Mouse (Mus musculus) thymus, postnatal 0 days (tissue): ENCODE data around the gene Frs3. TPM values are rescaled to one million over a fixed set of nuclear protein-coding genes. Genes with fewer than 3 reads are reported as not detected.

ENCODE experiments used
- DNase-seq: peaks from one replicate; pipeline ENCODE4 v3.0.0-alpha.2; 2015; ENCODE audit warnings: low spot score
- polyA plus RNA-seq: library from polyadenylated mRNA; unstranded; fragments of >200 nt; fragmentation: Nextera tagmentation; extraction: Ambion mirVana; gene quantifications from 2 replicates; pipeline ENCODE4 v1.2.1, GENCODE M21; 2015

Frs3 gene
- polyA plus RNA-seq, 1 experiment from 2014 or later = 1.3 TPM

DNA sequence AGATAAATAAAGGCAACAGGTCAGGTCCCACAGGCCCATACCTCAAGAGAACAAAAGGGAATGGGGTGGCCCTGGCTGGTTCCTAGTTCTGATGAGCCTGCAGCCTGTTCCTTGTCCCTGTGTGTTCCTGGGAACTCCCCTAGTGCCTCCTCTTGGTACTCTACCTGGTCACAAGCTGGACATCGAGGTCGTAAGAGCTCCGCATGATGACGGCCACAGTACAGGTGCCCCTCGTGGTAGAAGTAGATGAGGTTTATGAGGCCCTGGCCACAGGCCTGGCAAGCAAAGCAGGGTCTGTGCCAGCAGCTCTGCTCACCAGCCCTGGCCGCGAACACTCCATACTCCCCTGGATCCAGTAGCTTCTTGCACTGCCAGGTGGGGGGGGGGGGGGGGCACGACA, 1.1 kb downstream of the Frs3 start:
- no peak for DNase-seq

DNA sequence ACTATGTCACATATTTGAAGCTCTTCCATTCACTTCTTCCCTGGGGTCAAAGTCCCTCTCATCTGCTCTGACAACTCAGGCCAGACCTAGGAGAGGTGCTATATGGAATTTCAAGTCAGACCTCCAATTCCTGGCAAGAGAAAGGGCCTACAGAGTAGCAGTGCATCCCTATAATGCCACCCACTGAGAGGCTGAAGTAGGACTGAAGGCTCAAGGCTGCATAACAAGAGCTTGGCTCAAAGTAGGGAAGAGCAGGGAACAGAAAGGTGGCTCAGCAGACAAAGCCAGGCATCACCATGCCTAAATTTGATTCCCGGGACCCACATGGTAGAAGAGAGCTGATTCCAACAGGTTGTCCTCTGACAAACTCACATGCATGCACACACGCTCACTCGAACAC, 2.8 kb downstream of the Frs3 start:
- no peak for DNase-seq

GRCm38 (mm10) chr17:47693671-47694441, 5.0 kb downstream of the Frs3 start:
- no peak for DNase-seq

GRCm38 (mm10) chr17:47694442-47694502, 5.4 kb downstream of the Frs3 start, which contains the start of gene Gm21981:
TSS of gene Gm21981 (minus strand) at chr17:47694455.
- no peak for DNase-seq

DNA sequence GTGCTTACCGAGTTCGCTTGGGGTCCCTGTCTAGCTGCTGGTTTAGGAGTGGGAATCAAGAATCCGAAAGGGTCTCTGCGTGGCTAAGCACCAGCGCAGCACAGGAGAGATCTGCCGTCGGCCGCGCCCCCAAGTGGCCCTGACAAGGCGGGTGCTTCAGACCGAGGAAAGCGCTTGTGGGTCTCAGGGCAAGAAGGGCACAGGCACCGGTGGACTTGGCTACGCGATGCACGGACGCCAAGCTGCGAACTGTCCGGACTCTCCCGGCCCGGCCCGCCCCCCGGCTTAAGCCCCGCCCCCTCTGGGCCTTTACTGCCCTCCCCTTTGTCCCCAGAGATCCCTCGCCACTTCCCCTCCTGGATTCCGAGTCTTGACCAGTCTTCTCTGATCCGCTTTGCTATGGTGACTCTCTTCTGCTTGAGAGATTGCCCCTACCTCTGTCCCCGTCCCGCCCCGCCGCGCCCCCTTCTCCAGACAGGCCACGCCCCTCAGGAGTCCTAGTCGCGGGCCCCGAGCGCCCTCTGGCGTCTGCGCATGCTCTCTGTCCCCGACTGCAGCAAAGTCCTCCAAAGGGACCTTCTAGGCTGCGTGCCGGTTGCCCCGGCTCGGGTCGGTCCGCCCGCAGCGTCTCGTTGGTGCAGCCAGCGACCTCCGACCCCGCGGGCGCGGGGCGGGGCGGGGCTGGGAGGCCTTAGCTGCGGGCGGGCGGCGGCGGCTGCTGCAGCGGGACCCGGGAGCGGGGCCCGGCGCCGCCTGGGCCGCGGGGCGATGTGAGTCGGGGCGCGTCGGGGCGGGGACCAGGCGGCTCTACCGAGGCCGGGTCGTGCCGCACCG, 5.9 kb downstream of the Frs3 start, which contains the start of gene Prickle4:
Gene Prickle4 (minus strand): TSS at position 234 of the 834 bp plus-strand sequence.
- DNase-seq = peak; percentile 95

GRCm38 (mm10) chr17:47695337-47695710, 6.5 kb downstream of the Frs3 start:
- DNase-seq = no peak

DNA sequence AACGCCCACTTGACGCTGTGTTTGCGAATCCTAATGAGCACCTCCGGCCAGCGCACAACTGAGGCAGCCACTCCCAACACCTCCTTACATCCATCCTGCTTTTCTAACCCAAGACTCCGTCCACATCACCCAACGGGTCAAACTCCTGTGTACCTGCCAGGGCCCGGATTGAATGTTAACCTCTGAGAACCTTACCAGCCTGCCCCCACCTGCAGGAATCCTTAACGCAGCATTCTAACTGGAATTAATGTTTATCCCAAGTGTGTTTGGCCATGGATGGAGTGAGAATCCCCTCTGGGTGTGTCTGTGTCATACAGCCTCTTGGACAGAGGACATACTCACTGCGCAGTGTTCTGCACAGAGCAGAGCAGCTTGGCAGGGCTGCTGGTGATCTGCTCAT, 9.3 kb downstream of the Frs3 start:
- no peak for DNase-seq

DNA sequence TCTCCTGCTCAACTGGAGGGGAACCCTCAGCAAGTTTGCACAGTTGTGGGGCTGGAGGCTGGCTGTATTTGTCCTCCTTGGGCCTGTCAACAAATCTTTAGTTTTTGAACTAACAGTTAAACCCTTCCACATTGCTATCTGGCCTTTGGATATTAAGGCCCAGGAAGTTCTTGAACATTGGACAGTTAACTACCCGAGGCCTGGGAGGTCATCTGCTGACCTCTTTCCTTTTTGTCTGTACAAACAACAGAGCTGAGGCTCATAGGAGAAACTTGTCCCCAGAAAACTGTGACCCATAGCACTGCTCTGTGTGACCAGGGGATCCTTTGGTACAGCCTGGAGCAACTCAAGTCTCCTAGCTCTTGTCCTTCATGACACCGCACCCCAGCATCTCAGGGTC, 10.2 kb downstream of the Frs3 start:
- DNase-seq = no peak

DNA sequence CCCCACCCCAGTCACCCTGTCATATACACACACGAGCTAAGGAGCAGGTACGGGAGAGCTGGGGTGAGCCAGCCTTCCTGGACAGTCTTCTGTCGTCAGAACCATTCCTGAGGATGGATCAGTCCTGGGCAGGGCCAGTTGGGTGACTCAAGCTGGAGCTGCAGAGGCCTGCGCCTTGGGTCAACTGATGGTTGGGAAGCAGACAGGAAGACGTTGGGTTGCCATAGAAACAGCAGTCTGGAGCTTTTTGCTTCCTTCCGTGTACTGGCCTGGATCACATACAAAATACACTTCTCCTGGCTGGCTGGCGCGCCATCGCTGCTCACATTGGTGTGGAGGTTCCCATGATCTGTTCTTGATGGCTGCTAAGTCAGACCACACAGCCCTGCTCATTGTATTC, 13.0 kb downstream of the Frs3 start:
- no peak for DNase-seq

DNA sequence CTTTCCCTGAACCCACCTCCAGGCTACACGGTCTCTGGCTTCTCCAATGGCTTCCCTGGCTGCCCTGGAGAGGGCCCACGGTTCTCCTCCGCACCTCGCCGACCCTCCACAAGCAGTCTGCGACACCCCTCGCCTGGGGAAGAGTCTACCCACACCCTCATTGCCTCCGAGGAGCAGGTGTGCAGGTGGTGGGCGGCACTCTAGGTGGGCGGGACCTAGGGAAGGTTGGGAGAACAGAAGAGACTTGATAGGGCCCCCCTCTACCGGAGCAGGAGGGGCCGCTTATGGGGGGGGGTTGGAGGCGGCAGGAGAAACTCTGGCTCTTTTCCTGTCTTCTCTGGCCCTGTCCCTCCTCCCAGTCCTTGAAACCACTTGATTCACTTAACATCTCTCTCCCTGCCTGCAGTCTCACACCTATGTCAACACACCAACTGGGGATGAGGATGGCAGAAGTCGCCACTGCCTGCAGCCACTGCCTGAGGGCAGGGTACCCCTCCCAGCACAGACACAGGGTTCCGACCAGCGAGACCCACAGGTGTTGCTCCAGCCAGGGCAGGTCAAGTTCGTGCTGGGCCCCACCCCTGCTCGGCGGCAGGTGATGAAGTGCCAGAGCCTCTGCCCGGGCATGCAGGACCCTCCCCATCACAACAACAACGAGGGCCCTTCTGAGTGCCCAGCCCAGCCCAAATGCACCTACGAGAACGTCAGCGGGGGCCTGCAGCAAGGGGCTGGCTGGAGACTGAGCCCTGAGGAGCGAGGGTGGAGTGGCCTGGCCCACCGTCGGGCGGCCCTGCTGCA, 13.9 kb downstream of the Frs3 start:
- DNase-seq = no peak

DNA sequence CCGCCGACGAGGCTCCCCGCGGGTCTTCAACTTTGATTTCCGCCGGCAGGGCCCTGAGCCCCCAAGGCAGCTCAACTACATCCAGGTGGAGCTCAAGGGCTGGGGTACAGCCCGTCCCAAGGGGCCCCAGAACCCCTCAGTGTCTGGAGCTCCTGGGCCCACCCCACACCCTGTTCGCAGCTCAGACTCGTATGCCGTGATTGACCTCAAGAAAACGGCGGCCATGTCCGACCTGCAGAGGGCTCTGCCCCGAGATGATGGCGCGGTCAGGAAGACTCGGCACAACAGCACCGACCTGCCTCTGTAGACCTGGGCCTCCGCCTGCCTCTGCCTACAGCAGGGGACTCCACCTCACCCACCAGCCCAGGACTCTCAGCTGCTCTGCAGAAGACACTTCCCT, 14.7 kb downstream of the Frs3 start:
- no peak for DNase-seq

GRCm38 (mm10) chr17:47704692-47705091, 15.9 kb downstream of the Frs3 start:
- DNase-seq = no peak

DNA sequence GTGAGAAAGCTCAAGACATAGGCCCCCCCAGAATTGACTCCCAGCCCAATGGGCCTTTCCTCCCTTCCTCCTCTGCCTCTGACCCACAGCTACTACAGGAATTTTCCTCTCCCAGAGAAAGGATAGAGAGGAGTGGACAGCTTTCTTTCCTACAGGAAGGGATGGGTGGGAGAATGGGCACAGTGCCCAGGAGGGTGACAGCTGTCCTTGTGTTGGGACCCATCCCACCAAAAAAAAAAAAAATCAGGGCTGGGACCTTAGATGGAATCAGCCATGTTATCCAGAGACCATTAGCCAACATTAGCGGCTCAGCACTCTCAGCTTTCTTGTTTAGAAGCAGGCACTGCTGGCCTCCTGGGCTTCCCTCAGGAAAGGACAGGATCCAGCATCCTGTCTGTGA, 17.4 kb downstream of the Frs3 start:
- no peak for DNase-seq

GRCm38 (mm10) chr17:47707961-47708360, 19.1 kb downstream of the Frs3 start:
- no peak for DNase-seq

DNA sequence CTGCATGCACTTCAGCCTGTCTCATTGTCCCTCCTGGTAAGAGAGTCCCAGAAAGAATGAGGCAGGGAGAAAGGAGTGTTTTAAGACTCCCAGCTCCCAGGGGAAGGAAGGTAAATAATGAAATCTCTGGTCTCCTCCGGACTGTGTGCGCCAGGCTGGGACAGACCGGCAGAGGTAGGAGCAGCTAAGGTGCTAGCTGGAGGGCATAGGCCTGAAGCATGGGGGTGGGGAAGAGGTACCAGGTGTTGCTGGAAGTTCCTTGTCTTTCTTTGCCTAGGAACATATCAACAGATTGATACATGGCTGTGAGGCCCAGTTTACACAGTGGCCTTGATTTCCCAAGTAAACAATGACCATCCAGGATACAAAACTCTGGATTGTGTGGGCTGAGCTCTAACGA, 20.1 kb downstream of the Frs3 start:
- no peak for DNase-seq

- DNase-seq = no peak
These were observed 21.2 kb downstream of the Frs3 start for GRCm38 (mm10) chr17:47710036-47710435.

DNA sequence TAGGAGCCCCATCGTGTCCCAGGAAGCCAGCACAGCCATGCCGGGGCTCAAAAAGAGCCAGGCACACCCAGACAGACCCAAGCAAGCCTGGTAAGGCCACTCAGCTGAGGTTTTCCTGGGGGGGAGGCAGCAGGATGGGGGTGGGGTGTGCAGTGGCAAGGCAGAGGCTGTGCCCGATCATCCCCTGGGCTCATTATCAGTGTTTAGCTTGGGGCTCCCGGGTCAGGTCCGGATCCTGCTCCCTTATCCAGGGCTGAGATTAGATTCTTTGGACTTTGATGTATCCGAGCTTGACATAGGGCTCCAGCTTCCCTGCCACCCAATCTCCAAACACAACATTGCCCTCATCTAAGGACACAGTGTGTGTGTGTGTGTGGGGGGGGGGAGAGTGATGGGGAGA, 23.1 kb downstream of the Frs3 start:
- DNase-seq = no peak

GRCm38 (mm10) chr17:47712889-47713571, 24.2 kb downstream of the Frs3 start:
- DNase-seq = no peak

GRCm38 (mm10) chr17:47715037-47715436, 26.2 kb downstream of the Frs3 start:
- no peak for DNase-seq

- DNase-seq = no peak
These were observed 32.4 kb downstream of the Frs3 start for GRCm38 (mm10) chr17:47721183-47721582.

DNA sequence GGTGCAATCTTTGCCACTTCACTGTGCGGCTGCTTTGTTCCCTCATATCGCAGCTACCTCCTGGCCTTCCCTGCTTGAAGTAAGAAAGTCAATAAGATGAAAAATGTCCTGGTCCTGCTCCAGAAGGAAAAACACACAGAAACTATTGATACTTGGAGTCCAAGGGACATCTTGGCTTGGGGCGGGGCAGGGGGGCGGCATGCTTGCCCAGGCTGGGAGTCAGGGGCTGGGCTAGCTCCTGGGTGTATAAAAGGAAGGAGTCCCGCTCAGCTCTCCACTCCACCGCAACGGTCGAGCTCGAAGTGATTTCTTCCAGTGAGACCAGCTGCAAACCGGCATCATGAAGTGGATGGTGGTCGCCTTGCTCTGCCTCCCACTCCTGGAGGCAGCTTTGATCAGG, 37.7 kb downstream of the Frs3 start, which contains the start of gene Pgc:
Gene Pgc (plus strand): TSS at position 277 of the 400 bp plus-strand sequence.
- DNase-seq = no peak
